10 mouse cellular contexts compared by ENCODE assay signal in genomic region chr7:100845026-100845400, GRCm38 (mm10). TPM values are rescaled to one million over a fixed set of nuclear protein-coding genes. Genes with fewer than 3 reads are reported as not detected.
DNase-seq lines count a peak whose midpoint lies in the region; ATAC-seq and TF ChIP-seq lines count a peak whose summit lies in the region.
"Had no signal": no experiment of that assay in that cellular context is flagged by ENCODE, and none has a peak within 500 bp of the region (broad histone marks: within the 10 kb centered on the region; RNA-seq: fewer than 3 reads in every experiment).

No protein-coding gene starts in this region.

- no peaks in the 10 kb centered on the region for H3K27me3 ChIP-seq in kidney, postnatal 0 days (ENCODE audit: insufficient read depth, low read length)
- no peaks in the 10 kb centered on the region for H3K27me3 ChIP-seq in MEL (ENCODE audit: control insufficient read depth in 1 of 2, insufficient read depth in 2 of 2, low read length in 2 of 2)
- no peaks in the 10 kb centered on the region for H3K27me3 ChIP-seq in embryonic facial prominence, embryonic 13.5 days
- H3K27me3 ChIP-seq in limb, embryonic 13.5 days, result no peaks in the 10 kb centered on the region

- TF ChIP-seq POLR2A in MEL (IDR thresholded peaks at IDR 0.05; ENCODE audit: control insufficient read depth in 1 of 2, insufficient read depth in 1 of 2, low read depth in 1 of 2, low read length in 2 of 2, poor library complexity in 1 of 2), result no peak

- H3K36me3 ChIP-seq in kidney, postnatal 0 days (ENCODE audit: insufficient read depth, low read length), result no peaks in the 10 kb centered on the region
- peaks cover 5 to 26% of the 10 kb centered on the region in 2 experiments for H3K36me3 ChIP-seq in MEL (ENCODE audit: control insufficient read depth in 1 of 2, insufficient read depth in 2 of 2, low read length in 2 of 2)
- peaks cover 12% of the 10 kb centered on the region for H3K36me3 ChIP-seq in embryonic facial prominence, embryonic 13.5 days
- peaks cover 18% of the 10 kb centered on the region for H3K36me3 ChIP-seq in limb, embryonic 13.5 days

- no peak for TF ChIP-seq CTCF in kidney, postnatal 0 days (IDR thresholded peaks at IDR 0.05; ENCODE audit: low read depth)
- TF ChIP-seq CTCF in MEL (IDR thresholded peaks at IDR 0.05 in 2 of 3, conservative IDR thresholded peaks at IDR 0.05 in 1 of 3; ENCODE audit: control insufficient read depth in 1 of 3, insufficient read depth in 1 of 3, low read depth in 2 of 3, low read length in 3 of 3, poor library complexity in 1 of 3, severe bottlenecking in 1 of 3), result no peak

- no peaks in the 10 kb centered on the region for H3K9me3 ChIP-seq in kidney, postnatal 0 days (replicated peaks; ENCODE audit: low read length)
- H3K9me3 ChIP-seq in MEL (replicated peaks; ENCODE audit: insufficient read depth, low read length), result no peaks in the 10 kb centered on the region
- no peaks in the 10 kb centered on the region for H3K9me3 ChIP-seq in embryonic facial prominence, embryonic 13.5 days
- no peaks in the 10 kb centered on the region for H3K9me3 ChIP-seq in limb, embryonic 13.5 days

- DNase-seq in kidney, postnatal 0 days (ENCODE audit: low spot score), result no peak
- no peak for DNase-seq in kidney, adult 8-10 months
- DNase-seq in MEL (ENCODE audit: low read depth, low spot score), result no peak
- no peak for DNase-seq in yolk sac, embryonic 10.5 days (ENCODE audit: low spot score)
- DNase-seq in thymus, adult 18-20 months, result no peak
- no peak for DNase-seq in thymus, postnatal 36 days
- DNase-seq: cerebellum, adult 2 months; right cerebral cortex, postnatal 25 days had no signal

- H3K27ac ChIP-seq in kidney, postnatal 0 days, result peak overlapping the region; percentile 68
- peak overlapping the region; percentile 67 for H3K27ac ChIP-seq in MEL (ENCODE audit: control insufficient read depth, low read depth, low read length)
- H3K27ac ChIP-seq in embryonic facial prominence, embryonic 13.5 days, result peak overlapping the region; percentile 41; the same call in 1 of the 2 replicates
- H3K27ac ChIP-seq in limb, embryonic 13.5 days, result peak overlapping the region; percentile 58; the same call in 1 of the 2 replicates

- H3K9ac ChIP-seq in kidney, postnatal 0 days (ENCODE audit: low read depth, low read length), result no peak overlapping the region
- no peak overlapping the region for H3K9ac ChIP-seq in MEL (ENCODE audit: control insufficient read depth, low read depth, low read length, poor library complexity, severe bottlenecking)
- H3K9ac ChIP-seq in embryonic facial prominence, embryonic 13.5 days, result no peak overlapping the region
- H3K9ac ChIP-seq in limb, embryonic 13.5 days, result no peak overlapping the region

- no peak for ATAC-seq in kidney, postnatal 0 days (replicated peaks; ENCODE audit: low FRiP score, low read depth)
- no peak for ATAC-seq in embryonic facial prominence, embryonic 13.5 days (ENCODE audit: insufficient number of reproducible peaks, insufficient read depth, low FRiP score, low TSS enrichment, low read depth)
- no peak for ATAC-seq in limb, embryonic 13.5 days (ENCODE audit: low FRiP score, low read depth)

- no peak for TF ChIP-seq EP300 in MEL (IDR thresholded peaks at IDR 0.05; ENCODE audit: low read depth in 1 of 2, low read length in 2 of 2)

- H3K79me2 ChIP-seq in MEL (ENCODE audit: control insufficient read depth, insufficient read depth, low read length, poor library complexity), result no peaks in the 10 kb centered on the region

- H3K4me2 ChIP-seq in kidney, postnatal 0 days (ENCODE audit: low read length), result no peak overlapping the region
- no peak overlapping the region for H3K4me2 ChIP-seq in embryonic facial prominence, embryonic 13.5 days
- no peak overlapping the region for H3K4me2 ChIP-seq in limb, embryonic 13.5 days (replicated peaks)

- H3K4me3 ChIP-seq in kidney, postnatal 0 days (replicated peaks; ENCODE audit: low read depth, low read length), result no peak overlapping the region
- H3K4me3 ChIP-seq in MEL (ENCODE audit: control insufficient read depth in 1 of 2, insufficient read depth in 1 of 2, low read depth in 2 of 2, low read length in 2 of 2), result no peak overlapping the region
- no peak overlapping the region for H3K4me3 ChIP-seq in embryonic facial prominence, embryonic 13.5 days
- H3K4me3 ChIP-seq in limb, embryonic 13.5 days, result no peak overlapping the region

- TF ChIP-seq RAD21 in MEL (IDR thresholded peaks at IDR 0.05; ENCODE audit: low read depth, low read length), result no peak

- H3K4me1 ChIP-seq in kidney, postnatal 0 days (replicated peaks; ENCODE audit: insufficient read depth, low read length), result no peaks in the 10 kb centered on the region
- H3K4me1 ChIP-seq in MEL (ENCODE audit: control insufficient read depth in 1 of 2, insufficient read depth in 2 of 2, low read length in 2 of 2), result peaks cover 20 to 37% of the 10 kb centered on the region in 2 experiments
- peaks cover 22% of the 10 kb centered on the region for H3K4me1 ChIP-seq in embryonic facial prominence, embryonic 13.5 days
- H3K4me1 ChIP-seq in limb, embryonic 13.5 days, result peaks cover 25% of the 10 kb centered on the region

TF ChIP-seq in MEL, 35 proteins besides CTCF, POLR2A, EP300 and RAD21:
- TF ChIP-seq POLR2AphosphoS2 (IDR thresholded peaks at IDR 0.05; ENCODE audit: low read length) (no peak), POLR2AphosphoS5 (IDR thresholded peaks at IDR 0.05; ENCODE audit: borderline replicate concordance, low read depth, low read length) (0 out of 2 replicates have a peak, but pooled peaks have one; percentile 0)

RNA-seq across cellular contexts. Expression of gene Relt, which starts 18.2 kb away (rescaled TPM):
- polyA plus RNA-seq in kidney, postnatal 0 days (2015; fragmentation: Nextera tagmentation; extraction: Ambion mirVana), result 2.1 and 2.3 TPM in 2 replicates
- 26.0 and 37.1 TPM in 2 replicates for total RNA-seq in MEL (2012; rRNA removed)
- polyA plus RNA-seq in MEL (2012; ENCODE audit: insufficient read depth in 1 of 2, insufficient read length in 2 of 2, low read depth in 1 of 2, low replicate concordance in 2 of 2, missing spikeins in 1 of 2), result 10 to 100 TPM in 1 of 2 experiments, not detected in 1; 29.6 TPM
- polyA plus RNA-seq in embryonic facial prominence, embryonic 13.5 days (2015; fragmentation: Nextera tagmentation; extraction: Ambion mirVana), result 4.2 TPM in 2 replicates
- polyA plus RNA-seq in limb, embryonic 13.5 days (2015; fragmentation: Nextera tagmentation; extraction: Ambion mirVana), result 3.6 and 4.3 TPM in 2 replicates
